Mouse (Mus musculus) midbrain, embryonic 14.5 days (tissue): ENCODE measurements around the gene Ttyh2. TPM values are rescaled to one million over a fixed set of nuclear protein-coding genes. Genes with fewer than 3 reads are reported as not detected.

Experiments
- ATAC-seq: fragments of 200-750 bp; cut with Nextera tagmentation; 2 replicates; pipeline ENCODE4 v1.8.0; 2017; ENCODE audit warnings: moderate number of reproducible peaks, moderate library complexity; ENCODE audit not compliant: low FRiP score, low TSS enrichment
- DNase-seq: peaks from one replicate; pipeline ENCODE4 v3.0.0-alpha.2; 2015
- H3K27ac ChIP-seq: fragments of 300-500 bp; sonication (generic); replicated peaks from 2 replicates; pipeline ENCODE4 v1.5.1; 2014; ENCODE audit warnings: mild to moderate bottlenecking, low read depth, low read length, moderate library complexity
- H3K27me3 ChIP-seq: fragments of 300-500 bp; sonication (generic); 2 replicates; pipeline ENCODE4 v1.6.1; 2014; ENCODE audit warnings: low read length, control low read depth, mixed read lengths; ENCODE audit not compliant: control insufficient read depth, insufficient read depth
- H3K36me3 ChIP-seq: fragments of 300-500 bp; sonication (generic); 2 replicates; pipeline ENCODE4 v1.6.1; 2014; ENCODE audit warnings: low read length, control low read depth; ENCODE audit not compliant: control insufficient read depth, insufficient read depth
- H3K4me1 ChIP-seq: fragments of 300-500 bp; sonication (generic); 2 replicates; pipeline ENCODE4 v1.6.1; 2014; ENCODE audit warnings: mild to moderate bottlenecking, antibody characterized with exemption, low read length, control low read depth; ENCODE audit not compliant: control insufficient read depth, insufficient read depth
- H3K4me2 ChIP-seq: fragments of 300-500 bp; sonication (generic); 2 replicates; pipeline ENCODE4 v1.6.1; 2014; ENCODE audit warnings: mild to moderate bottlenecking, low read length, moderate library complexity
- H3K4me3 ChIP-seq: fragments of 300-500 bp; sonication (generic); replicated peaks from 2 replicates; pipeline ENCODE4 v1.5.1; 2014; ENCODE audit warnings: low read depth, low read length
- H3K9ac ChIP-seq: fragments of 300-500 bp; sonication (generic); replicated peaks from 2 replicates; pipeline ENCODE4 v1.6.1; 2014; ENCODE audit warnings: mild to moderate bottlenecking, low read length, moderate library complexity
- H3K9me3 ChIP-seq: fragments of 300-500 bp; sonication (generic); 2 replicates; pipeline ENCODE4 v1.6.1; 2016; ENCODE audit warnings: low read length, control low read depth, mixed read lengths; ENCODE audit not compliant: control insufficient read depth
- WGBS: fragments of 180-500 bp; shearing (Covaris S2); extraction: QIAGEN DNeasy Blood & Tissue Kit; methylation state at CpG from one replicate; pipeline ENCODE4 v1.1.7; 2014; 5-methylcytosine and 5-hydroxymethylcytosine counted together
- polyA plus RNA-seq: library from polyadenylated mRNA; unstranded; fragments of >200 nt; fragmentation: Nextera tagmentation; extraction: Ambion mirVana; gene quantifications from 2 replicates; pipeline ENCODE4 v1.2.1, GENCODE M21; 2014

Ttyh2 gene
- polyA plus RNA-seq, 1 experiment from 2014 or later = 31.0 TPM

DNA sequence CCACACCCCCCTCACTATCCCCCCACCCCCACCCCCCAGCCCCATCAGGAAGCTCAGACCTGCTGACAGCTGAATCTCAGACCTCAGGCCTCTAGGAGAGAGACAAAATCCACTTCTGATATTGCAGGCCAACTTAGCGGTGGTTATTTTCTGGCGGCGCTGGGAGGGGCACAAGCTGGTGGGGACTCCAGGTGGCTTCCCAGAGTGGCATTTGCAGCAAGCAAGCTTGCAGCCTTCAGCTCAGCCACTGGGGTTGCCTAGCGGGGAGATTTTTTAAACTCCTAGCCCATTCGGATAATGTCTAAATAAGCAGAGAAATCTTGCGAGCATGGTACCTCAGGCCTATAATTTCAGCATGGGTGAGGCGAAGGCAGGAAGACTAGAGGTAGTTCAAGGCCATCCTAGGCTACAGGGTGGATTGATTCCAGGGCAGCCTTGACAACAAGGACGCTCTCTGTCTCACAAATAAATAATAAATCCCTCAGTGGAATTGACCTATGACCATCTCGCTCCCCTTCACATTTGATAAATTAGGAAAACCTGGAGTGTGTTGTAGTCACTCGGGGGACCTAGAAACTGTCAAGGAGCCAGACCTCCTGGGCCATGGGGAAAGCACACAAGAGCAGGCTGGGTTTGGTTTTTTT, 36.5 kb upstream of the Ttyh2 start:
- H3K27me3 ChIP-seq = no peaks in the 10 kb centered on the region
- peaks cover 22% of the 10 kb centered on the region; the same call in 1 of the 2 replicates for H3K4me1 ChIP-seq
- H3K27ac ChIP-seq = no peak overlapping the region
- WGBS = 69% methylated on average over 10 of the region's 10 CpGs
- no peak overlapping the region for H3K4me2 ChIP-seq
- no peaks in the 10 kb centered on the region for H3K36me3 ChIP-seq
- no peak overlapping the region for H3K4me3 ChIP-seq
- H3K9ac ChIP-seq = no peak overlapping the region
- H3K9me3 ChIP-seq = no peaks in the 10 kb centered on the region
- no peak for DNase-seq
- no peak for ATAC-seq

DNA sequence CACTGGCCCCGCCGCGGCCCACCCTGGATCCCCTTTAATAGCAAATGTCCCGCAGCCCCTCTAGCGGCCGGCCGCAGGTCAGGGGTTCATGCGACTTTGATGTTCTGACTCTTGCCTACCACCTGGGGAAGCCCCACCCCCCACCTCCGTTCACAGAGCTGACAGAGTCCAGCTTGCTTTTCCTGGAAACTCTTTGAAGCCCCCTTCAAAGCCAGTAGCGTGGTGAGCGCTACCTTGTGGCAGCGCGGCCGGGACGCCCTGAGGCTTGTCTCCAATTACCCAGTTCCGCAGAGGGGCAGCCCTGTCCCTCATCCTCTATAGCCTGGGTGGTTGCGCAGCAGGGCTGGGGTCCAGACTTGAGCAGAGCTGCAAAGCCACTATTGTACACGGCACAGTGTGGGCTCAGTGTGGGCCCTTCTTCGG, 35.5 kb upstream of the Ttyh2 start:
- H3K4me3 ChIP-seq = no peak overlapping the region
- WGBS = 3% methylated on average over 19 of the region's 19 CpGs
- no peak for ATAC-seq
- H3K36me3 ChIP-seq = no peaks in the 10 kb centered on the region
- H3K9me3 ChIP-seq = no peaks in the 10 kb centered on the region
- DNase-seq = peak; percentile 66
- H3K27me3 ChIP-seq = no peaks in the 10 kb centered on the region
- no peak overlapping the region for H3K9ac ChIP-seq
- no peak overlapping the region; the same call in 1 of the 2 replicates for H3K4me2 ChIP-seq
- no peak overlapping the region for H3K27ac ChIP-seq
- H3K4me1 ChIP-seq = peaks cover 22% of the 10 kb centered on the region; the same call in 1 of the 2 replicates

DNA sequence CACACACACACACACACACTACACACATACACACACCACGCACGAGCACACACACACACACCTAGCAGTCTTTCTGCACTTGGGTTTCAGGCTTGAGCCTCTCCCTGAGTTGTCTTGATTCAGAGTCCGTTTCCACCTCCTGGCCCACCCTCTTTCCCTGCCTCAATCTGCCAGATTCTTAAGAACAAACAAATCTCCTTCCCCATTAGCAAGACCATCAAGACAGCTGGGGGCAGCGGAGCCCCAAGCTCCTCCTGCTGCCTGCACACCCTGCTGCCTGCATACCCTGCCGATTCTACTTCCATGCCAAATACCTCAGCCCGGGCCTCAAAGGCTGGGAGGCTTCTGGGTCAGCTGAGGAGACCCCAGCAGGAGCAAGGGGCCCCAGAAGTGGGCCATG, 34.6 kb upstream of the Ttyh2 start:
- Histone ChIP-seq H3K36me3 (no peaks in the 10 kb centered on the region), H3K27ac (no peak overlapping the region), H3K9ac (no peak overlapping the region), H3K4me1 (peaks cover 22% of the 10 kb centered on the region; the same call in 1 of the 2 replicates), H3K9me3 (no peaks in the 10 kb centered on the region), H3K4me2 (no peak overlapping the region), H3K4me3 (no peak overlapping the region), H3K27me3 (no peaks in the 10 kb centered on the region)
- DNase-seq (no peak), ATAC-seq (no peak)
- WGBS = 45% methylated on average over 6 of the region's 6 CpGs

DNA sequence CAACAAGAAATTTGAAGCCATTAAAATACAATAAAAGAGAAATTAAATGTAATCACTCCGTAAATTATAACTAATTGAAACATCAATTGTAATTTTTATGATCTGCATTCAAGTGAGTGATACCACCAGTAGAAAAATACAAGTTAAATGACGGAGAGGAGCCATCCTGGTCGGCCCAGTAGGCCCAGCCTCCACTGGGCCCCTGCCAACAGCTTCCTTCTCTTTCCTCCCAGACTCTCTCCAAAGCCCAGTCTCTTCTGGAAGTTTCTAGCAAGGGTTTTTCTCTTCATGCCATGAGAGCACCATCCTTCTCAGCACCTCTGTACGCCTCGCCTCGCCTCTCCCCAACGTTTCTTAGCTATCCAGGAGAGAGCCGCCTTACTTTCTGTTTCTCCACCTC, 34.1 kb upstream of the Ttyh2 start:
- no peak overlapping the region for H3K9ac ChIP-seq
- peaks cover 22% of the 10 kb centered on the region; the same call in 1 of the 2 replicates for H3K4me1 ChIP-seq
- no peaks in the 10 kb centered on the region for H3K27me3 ChIP-seq
- DNase-seq (no peak), ATAC-seq (no peak)
- H3K27ac ChIP-seq = no peak overlapping the region
- no peak overlapping the region for H3K4me3 ChIP-seq
- H3K9me3 ChIP-seq = no peaks in the 10 kb centered on the region
- H3K36me3 ChIP-seq = no peaks in the 10 kb centered on the region
- no peak overlapping the region for H3K4me2 ChIP-seq
- 89% methylated on average over 8 of the region's 8 CpGs for WGBS

DNA sequence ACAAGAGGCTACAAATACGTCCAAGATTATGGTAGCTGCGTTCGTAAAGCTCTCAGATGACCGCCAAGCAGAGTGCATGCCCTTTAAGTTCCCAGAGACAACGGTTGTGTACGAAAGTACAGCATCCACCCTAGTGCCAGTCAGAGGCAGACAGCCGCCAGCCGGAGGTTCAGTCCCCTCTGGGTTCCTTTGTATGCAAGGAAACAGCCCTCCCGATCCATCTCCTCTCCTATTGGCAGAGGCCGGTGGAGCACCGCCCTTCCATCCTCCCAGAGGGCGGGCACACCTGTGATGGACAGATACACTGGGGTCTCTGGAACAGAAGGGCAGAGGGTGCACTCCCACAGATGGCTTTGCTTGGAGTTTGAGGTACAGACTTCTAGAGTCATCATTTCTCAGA, 33.0 kb upstream of the Ttyh2 start:
- Histone ChIP-seq H3K36me3 (no peaks in the 10 kb centered on the region), H3K4me3 (no peak overlapping the region), H3K27me3 (no peaks in the 10 kb centered on the region), H3K9me3 (no peaks in the 10 kb centered on the region), H3K27ac (no peak overlapping the region), H3K4me1 (peaks cover 15% of the 10 kb centered on the region; the same call in 1 of the 2 replicates), H3K4me2 (no peak overlapping the region), H3K9ac (no peak overlapping the region)
- DNase-seq (peak; percentile 56), ATAC-seq (no peak)
- 44% methylated on average over 12 of the region's 12 CpGs for WGBS

DNA sequence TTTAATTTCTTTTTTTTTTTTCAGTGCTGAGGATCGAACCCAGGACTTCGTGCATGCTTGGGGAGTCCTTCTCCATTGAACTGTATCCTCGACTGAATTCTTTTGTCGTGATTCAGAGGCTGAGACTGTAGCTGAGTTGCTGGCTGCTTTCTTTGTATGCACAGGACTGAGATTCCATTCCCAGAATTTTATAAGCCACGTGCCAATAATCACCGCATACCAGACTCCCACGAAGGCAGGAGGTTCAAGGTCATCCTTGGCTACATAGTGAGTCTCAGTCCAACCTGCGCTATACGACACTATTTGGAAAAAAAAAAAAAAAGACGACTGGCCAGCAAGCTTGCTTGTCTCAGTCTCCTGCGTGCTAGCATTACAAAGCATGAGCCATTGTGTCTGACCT, 32.3 kb upstream of the Ttyh2 start:
- H3K4me3 ChIP-seq = no peak overlapping the region
- no peak overlapping the region for H3K4me2 ChIP-seq
- H3K36me3 ChIP-seq = no peaks in the 10 kb centered on the region
- WGBS = 75% methylated on average over 11 of the region's 11 CpGs
- no peaks in the 10 kb centered on the region for H3K27me3 ChIP-seq
- H3K27ac ChIP-seq = no peak overlapping the region
- H3K4me1 ChIP-seq = peaks cover 11% of the 10 kb centered on the region; the same call in 1 of the 2 replicates
- no peaks in the 10 kb centered on the region for H3K9me3 ChIP-seq
- no peak for ATAC-seq
- DNase-seq = no peak
- H3K9ac ChIP-seq = no peak overlapping the region

DNA sequence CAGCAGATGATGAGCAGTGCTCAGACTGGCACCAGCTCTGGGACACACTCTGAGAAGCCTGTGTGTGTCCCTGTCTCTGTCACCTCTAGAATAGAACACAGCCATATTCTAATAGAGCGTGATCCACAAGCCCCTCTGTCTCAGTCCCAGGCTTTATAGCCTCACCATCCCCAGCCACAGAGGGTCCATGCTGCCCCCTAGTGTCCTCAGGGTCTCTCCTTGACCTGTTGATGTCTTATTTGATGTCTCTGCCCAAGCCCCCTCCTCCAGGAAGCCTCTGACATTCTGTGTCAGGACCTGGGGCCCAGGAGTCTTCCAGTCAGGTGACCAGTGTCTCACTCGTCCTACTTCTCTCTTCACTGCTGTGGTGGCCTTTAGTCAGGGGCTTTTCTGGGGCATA, 31.1 kb upstream of the Ttyh2 start:
- no peaks in the 10 kb centered on the region for H3K27me3 ChIP-seq
- no peak overlapping the region for H3K4me2 ChIP-seq
- no peaks in the 10 kb centered on the region for H3K36me3 ChIP-seq
- H3K9me3 ChIP-seq = no peaks in the 10 kb centered on the region
- no peak overlapping the region for H3K27ac ChIP-seq
- ATAC-seq = no peak
- 45% methylated on average over 2 of the region's 2 CpGs for WGBS
- DNase-seq = no peak
- peaks cover 11% of the 10 kb centered on the region; the same call in 1 of the 2 replicates for H3K4me1 ChIP-seq
- H3K9ac ChIP-seq = no peak overlapping the region
- H3K4me3 ChIP-seq = no peak overlapping the region

DNA sequence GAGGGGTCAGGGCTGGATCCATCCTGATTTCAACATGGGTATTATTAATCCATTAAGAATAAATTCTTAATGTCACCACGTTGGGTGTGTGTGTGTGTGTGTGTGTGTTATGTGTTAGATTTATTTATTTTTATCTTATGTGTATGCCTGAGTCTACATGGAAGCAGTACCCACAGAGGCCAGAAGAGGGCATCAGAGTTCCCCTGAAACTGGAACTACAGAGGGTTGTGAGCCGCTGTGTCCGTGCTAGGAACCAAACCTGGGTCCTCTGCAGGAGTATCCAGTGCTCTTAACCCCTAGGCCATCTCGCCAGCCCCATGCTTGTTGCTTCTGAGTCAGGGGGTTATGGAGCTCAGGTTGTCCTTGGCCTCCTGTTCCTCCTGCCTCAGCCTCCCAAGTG, 25.7 kb upstream of the Ttyh2 start:
- ATAC-seq (no peak), DNase-seq (no peak)
- H3K27me3 ChIP-seq = no peaks in the 10 kb centered on the region
- H3K9me3 ChIP-seq = no peaks in the 10 kb centered on the region
- peaks cover 4% of the 10 kb centered on the region; the same call in 1 of the 2 replicates for H3K4me1 ChIP-seq
- H3K36me3 ChIP-seq = no peaks in the 10 kb centered on the region
- no peak overlapping the region for H3K9ac ChIP-seq
- WGBS = 72% methylated on average over 4 of the region's 4 CpGs
- no peak overlapping the region for H3K27ac ChIP-seq
- no peak overlapping the region for H3K4me2 ChIP-seq
- no peak overlapping the region for H3K4me3 ChIP-seq

DNA sequence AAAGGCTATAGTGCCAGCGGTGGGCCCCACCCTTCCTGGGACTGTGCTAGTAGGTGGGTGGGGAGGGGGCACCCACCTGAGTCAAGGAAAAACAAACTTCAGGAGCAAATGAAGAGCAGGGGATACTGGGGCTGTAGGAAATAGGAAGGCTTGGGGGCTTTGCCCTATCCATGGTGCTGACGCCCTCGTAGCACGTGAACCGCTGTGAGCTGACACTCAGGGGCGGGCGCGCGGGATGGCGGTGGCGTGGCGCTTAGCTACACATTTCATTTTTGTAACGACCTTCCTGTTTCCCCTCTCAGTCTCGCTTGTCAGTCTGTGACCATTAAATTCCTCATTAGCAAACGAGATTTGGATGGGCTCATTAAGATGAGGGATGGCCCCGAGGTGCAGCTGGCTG, 22.7 kb upstream of the Ttyh2 start:
- ATAC-seq = no peak
- peak; percentile 65 for DNase-seq
- Histone ChIP-seq H3K36me3 (no peaks in the 10 kb centered on the region), H3K4me1 (peaks cover 4% of the 10 kb centered on the region; the same call in 1 of the 2 replicates), H3K4me3 (no peak overlapping the region), H3K27ac (peak overlapping the region; percentile 27; the same call in 1 of the 2 replicates), H3K4me2 (peak overlapping the region; percentile 21), H3K27me3 (no peaks in the 10 kb centered on the region), H3K9ac (0 out of 2 replicates have a peak overlapping the region, but pooled peaks have one; percentile 21), H3K9me3 (no peaks in the 10 kb centered on the region)
- 2% methylated on average over 16 of the region's 16 CpGs for WGBS
